Mouse (Mus musculus) CD8-positive naive resting alpha-beta T cell, adult 2 months (primary cell): Measurements from ENCODE around the gene Tmem28.

Source experiments
- DNase-seq, 2 experiments: peaks; one replicate each; pipeline ENCODE4 v3.0.0; 2022; ENCODE audit warnings: low read depth in 2 of 2, low spot score in 2 of 2

Gene Tmem28

GRCm38 (mm10) chrX:99820790-99821395 lies at the start of gene Tmem28:
Gene Tmem28 (plus strand): TSS chrX:99821021.
- no peak for DNase-seq

DNA sequence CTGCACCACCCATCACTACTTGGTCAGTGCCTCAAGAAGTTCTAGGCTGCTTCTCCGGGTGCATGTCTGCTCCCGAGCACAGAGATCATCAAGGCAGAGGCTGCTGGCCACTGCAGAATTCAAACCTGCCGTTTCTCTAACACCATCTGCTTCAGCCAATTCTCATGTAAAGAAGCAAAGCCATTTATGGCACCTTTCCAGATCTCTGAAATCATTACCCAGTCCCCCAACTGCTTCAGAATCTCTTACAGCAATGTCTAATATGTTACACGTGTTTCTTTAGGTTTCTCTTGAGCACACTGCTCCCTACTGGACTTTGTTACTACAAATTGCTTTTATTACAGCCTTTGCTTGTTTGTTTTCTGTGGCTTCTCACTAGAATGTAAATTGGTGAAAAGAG lies 40.5 kb upstream of the Tmem28 start:
- DNase-seq = no peak

DNA sequence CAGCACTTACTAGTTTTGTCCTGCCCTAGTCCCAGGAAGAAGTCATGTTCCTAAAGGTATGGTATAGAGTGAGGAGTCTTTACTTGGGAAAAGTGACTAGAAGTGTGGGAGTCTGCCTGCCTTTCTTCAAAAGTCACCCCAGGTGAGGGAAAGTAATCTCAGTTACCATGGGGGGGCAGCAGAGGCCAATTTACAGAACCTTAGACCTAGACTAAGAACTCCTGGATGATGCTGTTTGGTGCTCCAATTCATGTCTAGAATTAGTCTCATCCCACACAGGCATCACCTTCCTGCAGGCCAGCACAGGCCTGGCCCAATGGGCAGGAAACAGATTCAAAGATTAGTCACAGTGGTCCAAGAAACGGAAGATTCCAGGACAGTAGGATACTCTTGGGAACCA lies 12.4 kb upstream of the Tmem28 start:
- DNase-seq = no peak

- no peak for DNase-seq
Measured at GRCm38 (mm10) chrX:99819395-99819935, 1.4 kb upstream of the Tmem28 start.

GRCm38 (mm10) chrX:99819936-99820789 lies 658 bp upstream of the Tmem28 start:
- DNase-seq = no peak

GRCm38 (mm10) chrX:99842090-99842489 lies 21.3 kb downstream of the Tmem28 start:
- DNase-seq = no peak

DNA sequence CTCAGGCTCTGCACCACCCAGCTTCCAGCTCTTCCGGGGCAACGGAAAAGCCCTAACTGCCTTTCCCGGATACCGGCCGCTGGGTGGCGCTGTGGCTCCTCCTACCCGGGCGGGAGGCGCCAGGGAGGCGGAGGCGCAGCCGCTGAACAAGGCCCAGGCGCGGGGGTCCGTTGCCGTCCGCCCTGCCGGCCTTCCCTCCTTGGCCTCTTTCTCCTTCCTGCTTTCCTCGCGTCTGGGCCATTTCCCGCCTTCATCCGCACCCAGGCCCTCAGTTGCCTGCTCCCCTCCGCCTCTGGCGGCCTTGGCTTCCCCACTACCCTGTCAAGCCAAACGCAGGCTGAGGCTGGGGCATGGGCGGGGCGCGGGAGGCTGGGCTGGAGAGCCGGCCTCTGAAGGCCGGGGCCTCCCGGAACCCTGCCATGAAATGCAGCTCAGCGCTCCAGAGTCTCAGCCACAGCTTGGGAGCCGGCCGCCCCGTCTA lies 32.5 kb downstream of the Tmem28 start:
- no peak for DNase-seq

- no peak for DNase-seq
Measured at GRCm38 (mm10) chrX:99853834-99854233, 33.0 kb downstream of the Tmem28 start.

GRCm38 (mm10) chrX:99872228-99872627 lies 51.4 kb downstream of the Tmem28 start:
- DNase-seq = no peak

DNA sequence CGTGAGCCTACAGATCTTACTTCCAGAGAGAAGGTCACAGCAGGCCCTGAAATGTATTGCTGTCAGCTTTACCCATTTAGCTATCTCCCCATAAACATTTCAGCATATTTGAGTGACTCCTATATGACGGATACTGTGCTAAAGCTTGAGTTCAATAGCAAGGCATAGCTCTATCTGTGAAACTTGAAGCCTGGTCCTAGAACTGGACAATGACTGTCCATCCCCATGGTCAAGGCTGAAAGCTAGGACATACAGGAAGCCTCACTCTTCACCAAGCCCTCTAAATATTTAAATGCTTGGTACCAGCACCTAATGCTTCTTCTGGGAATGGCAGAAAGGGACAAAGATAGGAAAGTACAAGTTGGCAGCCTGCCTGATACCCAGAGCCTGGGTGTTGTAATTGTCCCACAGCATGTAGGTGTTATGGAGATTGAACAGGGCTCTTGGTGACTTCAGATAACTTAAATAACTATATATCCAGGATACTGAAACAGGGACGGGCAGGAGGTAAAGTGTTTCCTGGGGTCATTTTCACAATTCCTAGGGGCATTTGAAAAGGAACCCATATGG lies 51.9 kb downstream of the Tmem28 start:
- DNase-seq = no peak

DNA sequence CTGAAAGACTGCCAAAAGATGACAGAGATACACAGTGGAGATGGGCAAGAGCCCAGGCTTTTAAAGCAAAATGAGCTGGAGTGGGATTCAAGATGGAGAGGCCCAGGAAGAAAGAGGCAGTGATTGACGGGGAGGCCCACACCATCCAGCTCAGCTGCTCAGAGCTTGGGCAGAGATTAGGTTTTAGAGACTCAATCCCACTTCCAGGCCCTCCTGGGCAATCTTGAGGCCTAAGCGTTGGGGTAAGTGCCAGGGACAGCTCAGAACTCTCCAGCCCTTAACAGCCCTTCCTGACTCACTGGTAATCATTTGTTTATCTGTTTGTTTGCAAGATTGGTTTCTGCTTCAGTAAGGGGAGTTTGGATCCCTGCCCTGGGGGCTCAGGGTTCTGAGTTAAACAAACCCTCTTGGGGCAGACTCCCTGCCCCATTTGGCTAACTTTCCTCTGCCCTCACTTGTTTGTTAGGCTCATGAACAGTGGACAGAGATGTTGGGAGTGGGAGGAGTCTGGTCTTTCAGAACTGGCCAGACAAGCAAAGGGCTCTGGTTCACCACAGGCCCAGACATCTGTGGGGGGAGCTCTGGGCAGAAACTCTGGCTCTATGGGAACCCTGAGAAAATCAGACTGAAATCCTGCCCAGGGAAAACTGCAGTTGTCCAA lies 52.6 kb downstream of the Tmem28 start:
- no peak for DNase-seq

DNA sequence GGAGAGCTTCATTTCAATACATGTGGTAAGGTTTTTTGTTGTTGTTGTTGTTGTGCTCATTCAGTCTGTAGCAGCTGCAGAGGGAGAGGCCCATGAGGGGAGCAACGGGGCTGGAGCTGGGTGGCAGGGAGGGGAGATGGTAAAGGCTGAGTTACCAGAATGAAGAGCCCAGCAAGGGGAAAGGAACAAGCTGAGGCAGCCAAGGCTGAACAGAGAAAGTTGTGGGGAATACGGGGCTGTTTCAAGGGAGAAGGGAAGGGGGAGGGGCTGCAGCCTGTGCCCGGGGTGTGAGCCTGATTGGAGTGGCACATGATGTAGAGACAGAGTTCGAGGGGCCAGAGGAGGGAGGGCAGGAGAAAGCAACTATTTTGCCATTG lies 53.1 kb downstream of the Tmem28 start:
- no peak for DNase-seq

GRCm38 (mm10) chrX:99876781-99877180 lies 56.0 kb downstream of the Tmem28 start:
- DNase-seq = no peak

DNA sequence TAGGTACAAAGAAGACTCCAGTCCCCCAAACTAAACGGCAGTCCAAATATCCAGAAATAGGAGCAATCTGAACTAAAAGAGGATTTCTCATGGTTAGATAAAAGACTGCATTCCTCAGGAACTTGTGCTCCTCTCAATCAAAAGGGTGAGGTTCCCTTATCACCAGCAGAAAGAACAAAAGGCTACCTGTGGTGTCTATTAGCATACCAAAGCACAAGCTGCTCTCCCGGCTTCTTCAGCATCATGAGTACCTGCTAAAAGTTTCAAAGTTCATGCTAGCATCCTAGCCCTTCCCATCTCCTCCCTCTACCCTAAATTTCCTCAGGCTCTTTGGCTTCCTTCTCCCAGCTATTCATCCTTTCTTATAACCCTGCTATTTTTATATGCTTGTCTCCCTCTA lies 62.6 kb downstream of the Tmem28 start:
- no peak for DNase-seq
